Mouse (Mus musculus) heart, adult 2 months (tissue): Measurements from ENCODE around the gene Uvssa. TPM values are rescaled to one million over a fixed set of nuclear protein-coding genes. Genes with fewer than 3 reads are reported as not detected.

Experiments
- DNase-seq, 2 experiments: peaks; one replicate each; pipeline ENCODE4 v3.0.0; 2021
- H3K27ac ChIP-seq: fragments of 200-600 bp; 2 replicates; pipeline ENCODE4 v1.8.1; 2022
- H3K27me3 ChIP-seq: fragments of 200-500 bp; 2 replicates; pipeline ENCODE4 v1.6.1; 2012; ENCODE audit warnings: mild to moderate bottlenecking, low read length, inconsistent platforms, mixed read lengths; ENCODE audit not compliant: control insufficient read depth, insufficient read depth
- H3K36me3 ChIP-seq: fragments of 200-500 bp; 2 replicates; pipeline ENCODE4 v1.6.1; 2012; ENCODE audit warnings: low read length, inconsistent platforms; ENCODE audit not compliant: control insufficient read depth, insufficient read depth
- H3K4me1 ChIP-seq: fragments of 200-500 bp; 2 replicates; pipeline ENCODE4 v1.6.1; 2011; ENCODE audit warnings: low read length; ENCODE audit not compliant: control insufficient read depth, insufficient read depth
- H3K4me3 ChIP-seq: fragments of 200-600 bp; 2 replicates; pipeline ENCODE4 v1.8.1; 2022
- H3K79me2 ChIP-seq: fragments of 200-500 bp; replicated peaks from 2 replicates; pipeline ENCODE4 v1.6.1; 2012; ENCODE audit warnings: mild to moderate bottlenecking, inconsistent platforms, low read length, moderate library complexity, mixed read lengths; ENCODE audit not compliant: control insufficient read depth, insufficient read depth
- H3K9ac ChIP-seq: fragments of 200-500 bp; 2 replicates; pipeline ENCODE4 v1.6.1; 2012; ENCODE audit warnings: low read depth, mild to moderate bottlenecking, control low read depth, inconsistent platforms, low read length, mixed read lengths
- CTCF ChIP-seq: fragments of 200-600 bp; IDR thresholded peaks from 2 replicates; pipeline ENCODE4 v1.8.1; 2022; ENCODE audit warnings: antibody characterized with exemption, mild to moderate bottlenecking, moderate library complexity
- EP300 ChIP-seq: fragments of 200-500 bp; IDR thresholded peaks from 2 replicates; pipeline ENCODE4 v1.6.1; 2011; ENCODE audit warnings: low read depth, low read length, control low read depth; ENCODE audit not compliant: insufficient read depth
- POLR2A ChIP-seq: fragments of 200-500 bp; IDR thresholded peaks from 2 replicates; pipeline ENCODE4 v1.6.1; 2011; ENCODE audit warnings: mild to moderate bottlenecking, low read depth, low read length, control low read depth; ENCODE audit not compliant: insufficient read depth
- WGBS: fragments of 180-500 bp; shearing (Covaris S2); methylation state at CpG from one replicate; pipeline ENCODE4 v1.1.7; 2018; 5-methylcytosine and 5-hydroxymethylcytosine counted together
- intact Hi-C: fragments of 180-260 bp; cut with DNase I; formaldehyde crosslinking; loops from one replicate; pipeline ENCODE4 v1.15.1; 2025
- polyA plus RNA-seq: library from polyadenylated mRNA; depleted of rRNA; stranded (reverse); fragments of >200 nt; gene quantifications from 2 replicates; pipeline ENCODE4 v1.2.3, GENCODE M21; 2012
- total RNA-seq, 2 experiments: library from RNA; stranded (reverse); gene quantifications; 2 replicates each; pipeline ENCODE4 v1.2.3; 2021

The Uvssa gene
- total and polyA plus RNA-seq, 3 experiments = 2.8 to 3.4 (median 3.3) TPM

GRCm38 (mm10) chr5:33400819-33401218, 22.5 kb downstream of the Uvssa start:
- intact Hi-C loops = no loop called here
- Histone ChIP-seq H3K4me1 (no peaks in the 10 kb centered on the region), H3K9ac (no peak overlapping the region), H3K27me3 (no peaks in the 10 kb centered on the region), H3K79me2 (no peaks in the 10 kb centered on the region), H3K27ac (no peak overlapping the region), H3K4me3 (no peak overlapping the region), H3K36me3 (no peaks in the 10 kb centered on the region)
- 58% methylated on average over 12 of the region's 12 CpGs for WGBS
- TF ChIP-seq CTCF = no peak
- no peak for TF ChIP-seq POLR2A
- TF ChIP-seq EP300 = no peak
- no peak for DNase-seq

GRCm38 (mm10) chr5:33420313-33420712, 42.0 kb downstream of the Uvssa start:
- Histone ChIP-seq H3K9ac (no peak overlapping the region), H3K36me3 (no peaks in the 10 kb centered on the region), H3K27me3 (no peaks in the 10 kb centered on the region), H3K27ac (no peak overlapping the region), H3K4me3 (no peak overlapping the region), H3K4me1 (no peaks in the 10 kb centered on the region), H3K79me2 (no peaks in the 10 kb centered on the region)
- 26% methylated on average over 3 of the region's 3 CpGs for WGBS
- intact Hi-C loops = no loop called here
- DNase-seq = no peak
- TF ChIP-seq CTCF (no peak), POLR2A (no peak), EP300 (no peak)

- TF ChIP-seq EP300 = no peak
- H3K79me2 ChIP-seq = no peaks in the 10 kb centered on the region
- intact Hi-C loops = no loop called here
- no peak overlapping the region for H3K9ac ChIP-seq
- DNase-seq = no peak
- H3K27me3 ChIP-seq = peaks cover 29% of the 10 kb centered on the region
- H3K27ac ChIP-seq = no peak overlapping the region
- H3K4me1 ChIP-seq = no peaks in the 10 kb centered on the region; the same call in 1 of the 2 replicates
- no peaks in the 10 kb centered on the region for H3K36me3 ChIP-seq
- H3K4me3 ChIP-seq = no peak overlapping the region
These were observed 49.1 kb downstream of the Uvssa start for GRCm38 (mm10) chr5:33427461-33427860.

- H3K9ac ChIP-seq = no peak overlapping the region
- no peaks in the 10 kb centered on the region; the same call in 1 of the 2 replicates for H3K4me1 ChIP-seq
- 7% methylated on average over 16 of the region's 16 CpGs for WGBS
- H3K4me3 ChIP-seq = no peak overlapping the region
- no peaks in the 10 kb centered on the region for H3K36me3 ChIP-seq
- TF ChIP-seq CTCF (no peak), EP300 (no peak)
- peaks cover 47% of the 10 kb centered on the region for H3K27me3 ChIP-seq
- no peak for DNase-seq
- no peaks in the 10 kb centered on the region for H3K79me2 ChIP-seq
- no peak overlapping the region for H3K27ac ChIP-seq
- intact Hi-C loops = no loop called here
These were observed 51.8 kb downstream of the Uvssa start for GRCm38 (mm10) chr5:33430106-33430505.

- peak overlapping the region; percentile 36 for H3K4me3 ChIP-seq
- H3K9ac ChIP-seq = no peak overlapping the region
- H3K27me3 ChIP-seq = peaks cover 47% of the 10 kb centered on the region
- no peaks in the 10 kb centered on the region; the same call in 1 of the 2 replicates for H3K4me1 ChIP-seq
- H3K79me2 ChIP-seq = no peaks in the 10 kb centered on the region
- DNase-seq = peak; percentile 13 to 40
- intact Hi-C loops = no loop called here
- no peak for TF ChIP-seq POLR2A
- TF ChIP-seq EP300 = no peak
- WGBS = under 1% methylated on average over 64 of the region's 64 CpGs
- no peaks in the 10 kb centered on the region for H3K36me3 ChIP-seq
- H3K27ac ChIP-seq = no peak overlapping the region
These were observed 52.3 kb downstream of the Uvssa start for GRCm38 (mm10) chr5:33430511-33431172.

- H3K4me3 ChIP-seq = peak overlapping the region; percentile 36
- H3K27ac ChIP-seq = no peak overlapping the region
- H3K36me3 ChIP-seq = no peaks in the 10 kb centered on the region
- 2% methylated on average over 75 of the region's 77 CpGs for WGBS
- no peak for TF ChIP-seq CTCF
- no peak for TF ChIP-seq POLR2A
- no peak for TF ChIP-seq EP300
- peaks cover 48% of the 10 kb centered on the region for H3K27me3 ChIP-seq
- no peaks in the 10 kb centered on the region; the same call in 1 of the 2 replicates for H3K4me1 ChIP-seq
- H3K9ac ChIP-seq = no peak overlapping the region
- peak; percentile 10 to 35 for DNase-seq
- H3K79me2 ChIP-seq = no peaks in the 10 kb centered on the region
- intact Hi-C loops = no loop called here
These were observed 53.0 kb downstream of the Uvssa start for GRCm38 (mm10) chr5:33431173-33432005.
